Mouse (Mus musculus) liver, adult 2 months (tissue): ENCODE measurements at regions not wholly inside any gene's neighbourhood (a gene's known extent, or its start where the extent isn't known, plus 50 kb on each side); places are given as distances from the start of the nearest gene placed in this dataset.
A peak's percentile ranks its signal among the peaks of the same experiment; 100 is the strongest.

Source experiments
- CTCF ChIP-seq: fragments of 200-500 bp; IDR thresholded peaks from 2 replicates; pipeline ENCODE4 v1.5.1; 2011; ENCODE audit warnings: low read depth, low read length, control low read depth
- POLR2A ChIP-seq: fragments of 200-500 bp; IDR thresholded peaks from 2 replicates; pipeline ENCODE4 v1.6.1; 2011; ENCODE audit warnings: low read length, control low read depth; ENCODE audit not compliant: insufficient read depth; ENCODE audit errors: extremely low read depth

- TF ChIP-seq POLR2A (no peak), CTCF (peak; percentile 52; the same call in 1 of the 2 replicates)
Measured at GRCm38 (mm10) chr1:137117866-137118265, 157.6 kb upstream of the Nr5a2 start.
